Mouse (Mus musculus): ENCODE results near the gene Zfp750. TPM values are rescaled to one million over a fixed set of nuclear protein-coding genes. Genes with fewer than 3 reads are reported as not detected.

The Zfp750 gene
- polyA plus RNA-seq (2014; fragmentation: Illumina TruSeq; extraction: RNeasy Lipid Tissue Mini Kit (QIAGEN cat#74804); ENCODE audit: low replicate concordance) = 0.30 TPM

GRCm38 (mm10) chr11:121519131-121519530, at the start of gene Zfp750:
TSS of gene Zfp750 (minus strand) at chr11:121519333.

Other genes starting within 250 kb of the Zfp750 start
- gene Wdr45b, start 164.9 kb downstream of the Zfp750 start, polyA plus RNA-seq (2014; fragmentation: Illumina TruSeq; extraction: RNeasy Lipid Tissue Mini Kit (QIAGEN cat#74804); ENCODE audit: low replicate concordance) = 45.5 TPM
- gene Rab40b, start 131.1 kb downstream of the Zfp750 start, polyA plus RNA-seq (2014; fragmentation: Illumina TruSeq; extraction: RNeasy Lipid Tissue Mini Kit (QIAGEN cat#74804); ENCODE audit: low replicate concordance) = 1.2 TPM
- gene Fn3krp, start 97.9 kb downstream of the Zfp750 start, polyA plus RNA-seq (2014; fragmentation: Illumina TruSeq; extraction: RNeasy Lipid Tissue Mini Kit (QIAGEN cat#74804); ENCODE audit: low replicate concordance) = 4.6 TPM
- gene Fn3k, start 84.4 kb downstream of the Zfp750 start, polyA plus RNA-seq (2014; fragmentation: Illumina TruSeq; extraction: RNeasy Lipid Tissue Mini Kit (QIAGEN cat#74804); ENCODE audit: low replicate concordance) = 0.41 TPM
- gene Tbcd, start 67.4 kb downstream of the Zfp750 start, polyA plus RNA-seq (2014; fragmentation: Illumina TruSeq; extraction: RNeasy Lipid Tissue Mini Kit (QIAGEN cat#74804); ENCODE audit: low replicate concordance) = 14.8 TPM
- 1.2 TPM for gene B3gntl1, start 153.8 kb upstream of the Zfp750 start, polyA plus RNA-seq (2014; fragmentation: Illumina TruSeq; extraction: RNeasy Lipid Tissue Mini Kit (QIAGEN cat#74804); ENCODE audit: low replicate concordance)
- 8.8 TPM for gene Metrnl, start 182.2 kb upstream of the Zfp750 start, polyA plus RNA-seq (2014; fragmentation: Illumina TruSeq; extraction: RNeasy Lipid Tissue Mini Kit (QIAGEN cat#74804); ENCODE audit: low replicate concordance)